Mouse (Mus musculus): ENCODE data around the gene 6430628N08Rik. TPM values are rescaled to one million over a fixed set of nuclear protein-coding genes. Genes with fewer than 3 reads are reported as not detected.

The 6430628N08Rik gene
- polyA plus RNA-seq (2014; fragmentation: Nextera tagmentation; extraction: Ambion mirVana) = 2.0 TPM in 1 of 2 replicates, not detected in the other

GRCm38 (mm10) chr4:115890553-115890952 is at the start of gene 6430628N08Rik:
Gene 6430628N08Rik (plus strand): TSS chr4:115890665.
- peak within 1 kb of the TSS; percentile 43; the same call in 1 of the 2 replicates for H3K4me2 ChIP-seq (ENCODE audit: low read depth, low read length)
- H3K36me3 ChIP-seq (ENCODE audit: control insufficient read depth, insufficient read depth, low read length) = no peaks in the 10 kb centered on the region
- H3K4me3 ChIP-seq (ENCODE audit: low read depth, low read length) = peak within 1 kb of the TSS; percentile 16
- no peaks in the 10 kb centered on the region for H3K9me3 ChIP-seq (ENCODE audit: control insufficient read depth, low read length)
- peak within 1 kb of the TSS; percentile 32; the same call in 1 of the 2 replicates for H3K9ac ChIP-seq (replicated peaks; ENCODE audit: low read depth, low read length)
- peak; percentile 47 for ATAC-seq (ENCODE audit: low read depth)
- no peak within 1 kb of the TSS for H3K27ac ChIP-seq (ENCODE audit: low read depth, low read length)
- H3K4me1 ChIP-seq (ENCODE audit: control insufficient read depth, insufficient read depth, low read length) = no peaks in the 10 kb centered on the region
- peaks cover 11% of the 10 kb centered on the region for H3K27me3 ChIP-seq (ENCODE audit: control insufficient read depth, insufficient read depth, low read length)
- WGBS = 1% methylated on average over 20 of the region's 31 CpGs

GRCm38 (mm10) chr4:115840842-115841241 is 49.6 kb upstream of the 6430628N08Rik start:
- Histone ChIP-seq H3K9me3 (ENCODE audit: control insufficient read depth, low read length) (no peaks in the 10 kb centered on the region), H3K27me3 (ENCODE audit: control insufficient read depth, insufficient read depth, low read length) (no peaks in the 10 kb centered on the region), H3K4me2 (ENCODE audit: low read depth, low read length) (no peak overlapping the region), H3K36me3 (ENCODE audit: control insufficient read depth, insufficient read depth, low read length) (no peaks in the 10 kb centered on the region), H3K27ac (ENCODE audit: low read depth, low read length) (no peak overlapping the region), H3K4me3 (ENCODE audit: low read depth, low read length) (no peak overlapping the region), H3K4me1 (ENCODE audit: control insufficient read depth, insufficient read depth, low read length) (peaks cover 5% of the 10 kb centered on the region; the same call in 1 of the 2 replicates), H3K9ac (replicated peaks; ENCODE audit: low read depth, low read length) (no peak overlapping the region)
- no peak for ATAC-seq (ENCODE audit: low read depth)
- 92% methylated on average over 4 of the region's 4 CpGs for WGBS

- Histone ChIP-seq H3K27me3 (ENCODE audit: control insufficient read depth, insufficient read depth, low read length) (no peaks in the 10 kb centered on the region), H3K9ac (replicated peaks; ENCODE audit: low read depth, low read length) (no peak overlapping the region), H3K4me3 (ENCODE audit: low read depth, low read length) (no peak overlapping the region), H3K27ac (ENCODE audit: low read depth, low read length) (no peak overlapping the region), H3K36me3 (ENCODE audit: control insufficient read depth, insufficient read depth, low read length) (peaks cover 3% of the 10 kb centered on the region; the same call in 1 of the 2 replicates), H3K4me1 (ENCODE audit: control insufficient read depth, insufficient read depth, low read length) (no peaks in the 10 kb centered on the region), H3K4me2 (ENCODE audit: low read depth, low read length) (no peak overlapping the region), H3K9me3 (ENCODE audit: control insufficient read depth, low read length) (no peaks in the 10 kb centered on the region)
- WGBS = 56% methylated on average over 2 of the region's 2 CpGs
- ATAC-seq (ENCODE audit: low read depth) = no peak
Observed at GRCm38 (mm10) chr4:115846656-115847055, 43.8 kb upstream of the 6430628N08Rik start.

- peaks cover 3% of the 10 kb centered on the region; the same call in 1 of the 2 replicates for H3K36me3 ChIP-seq (ENCODE audit: control insufficient read depth, insufficient read depth, low read length)
- no peak overlapping the region for H3K4me2 ChIP-seq (ENCODE audit: low read depth, low read length)
- ATAC-seq (ENCODE audit: low read depth) = no peak
- no peak overlapping the region for H3K4me3 ChIP-seq (ENCODE audit: low read depth, low read length)
- 70% methylated on average over 5 of the region's 5 CpGs for WGBS
- H3K9ac ChIP-seq (replicated peaks; ENCODE audit: low read depth, low read length) = no peak overlapping the region
- H3K9me3 ChIP-seq (ENCODE audit: control insufficient read depth, low read length) = no peaks in the 10 kb centered on the region
- H3K27me3 ChIP-seq (ENCODE audit: control insufficient read depth, insufficient read depth, low read length) = no peaks in the 10 kb centered on the region
- H3K4me1 ChIP-seq (ENCODE audit: control insufficient read depth, insufficient read depth, low read length) = no peaks in the 10 kb centered on the region
- H3K27ac ChIP-seq (ENCODE audit: low read depth, low read length) = no peak overlapping the region
Observed at GRCm38 (mm10) chr4:115847377-115847776, 43.1 kb upstream of the 6430628N08Rik start.

GRCm38 (mm10) chr4:115848083-115848482 is 42.4 kb upstream of the 6430628N08Rik start:
- no peaks in the 10 kb centered on the region for H3K9me3 ChIP-seq (ENCODE audit: control insufficient read depth, low read length)
- no peaks in the 10 kb centered on the region for H3K27me3 ChIP-seq (ENCODE audit: control insufficient read depth, insufficient read depth, low read length)
- H3K27ac ChIP-seq (ENCODE audit: low read depth, low read length) = no peak overlapping the region
- no peak overlapping the region for H3K4me3 ChIP-seq (ENCODE audit: low read depth, low read length)
- ATAC-seq (ENCODE audit: low read depth) = no peak
- no peak overlapping the region for H3K4me2 ChIP-seq (ENCODE audit: low read depth, low read length)
- H3K36me3 ChIP-seq (ENCODE audit: control insufficient read depth, insufficient read depth, low read length) = peaks cover 3% of the 10 kb centered on the region; the same call in 1 of the 2 replicates
- no peak overlapping the region for H3K9ac ChIP-seq (replicated peaks; ENCODE audit: low read depth, low read length)
- no peaks in the 10 kb centered on the region for H3K4me1 ChIP-seq (ENCODE audit: control insufficient read depth, insufficient read depth, low read length)
- 100% methylated on average over 1 of the region's 1 CpGs for WGBS

- H3K4me1 ChIP-seq (ENCODE audit: control insufficient read depth, insufficient read depth, low read length) = no peaks in the 10 kb centered on the region
- H3K27me3 ChIP-seq (ENCODE audit: control insufficient read depth, insufficient read depth, low read length) = no peaks in the 10 kb centered on the region
- H3K9me3 ChIP-seq (ENCODE audit: control insufficient read depth, low read length) = no peaks in the 10 kb centered on the region
- peaks cover 3% of the 10 kb centered on the region; the same call in 1 of the 2 replicates for H3K36me3 ChIP-seq (ENCODE audit: control insufficient read depth, insufficient read depth, low read length)
- WGBS = 66% methylated on average over 8 of the region's 8 CpGs
- no peak for ATAC-seq (ENCODE audit: low read depth)
- H3K27ac ChIP-seq (ENCODE audit: low read depth, low read length) = no peak overlapping the region
- no peak overlapping the region for H3K4me2 ChIP-seq (ENCODE audit: low read depth, low read length)
- no peak overlapping the region for H3K4me3 ChIP-seq (ENCODE audit: low read depth, low read length)
- H3K9ac ChIP-seq (replicated peaks; ENCODE audit: low read depth, low read length) = no peak overlapping the region
Observed at GRCm38 (mm10) chr4:115848990-115849677, 41.3 kb upstream of the 6430628N08Rik start.

GRCm38 (mm10) chr4:115850111-115850510 is 40.4 kb upstream of the 6430628N08Rik start:
- WGBS = 85% methylated on average over 2 of the region's 2 CpGs

GRCm38 (mm10) chr4:115850631-115851030 is 39.8 kb upstream of the 6430628N08Rik start:
- Histone ChIP-seq H3K36me3 (ENCODE audit: control insufficient read depth, insufficient read depth, low read length) (peaks cover 3% of the 10 kb centered on the region; the same call in 1 of the 2 replicates), H3K4me1 (ENCODE audit: control insufficient read depth, insufficient read depth, low read length) (peaks cover 7% of the 10 kb centered on the region; the same call in 1 of the 2 replicates)

More at GRCm38 (mm10) chr4:115850111-115850510, 40.4 kb upstream of the 6430628N08Rik start:
- Histone ChIP-seq H3K27me3 (ENCODE audit: control insufficient read depth, insufficient read depth, low read length) (no peaks in the 10 kb centered on the region), H3K36me3 (ENCODE audit: control insufficient read depth, insufficient read depth, low read length) (peaks cover 3% of the 10 kb centered on the region; the same call in 1 of the 2 replicates), H3K9me3 (ENCODE audit: control insufficient read depth, low read length) (no peaks in the 10 kb centered on the region), H3K4me3 (ENCODE audit: low read depth, low read length) (no peak overlapping the region), H3K27ac (ENCODE audit: low read depth, low read length) (no peak overlapping the region), H3K4me1 (ENCODE audit: control insufficient read depth, insufficient read depth, low read length) (peaks cover 3% of the 10 kb centered on the region; the same call in 1 of the 2 replicates), H3K9ac (replicated peaks; ENCODE audit: low read depth, low read length) (no peak overlapping the region), H3K4me2 (ENCODE audit: low read depth, low read length) (no peak overlapping the region)
- ATAC-seq (ENCODE audit: low read depth) = no peak

GRCm38 (mm10) chr4:115851569-115851968 is 38.9 kb upstream of the 6430628N08Rik start:
- peaks cover 12% of the 10 kb centered on the region; the same call in 1 of the 2 replicates for H3K4me1 ChIP-seq (ENCODE audit: control insufficient read depth, insufficient read depth, low read length)
- no peak overlapping the region for H3K4me3 ChIP-seq (ENCODE audit: low read depth, low read length)
- peaks cover 3% of the 10 kb centered on the region; the same call in 1 of the 2 replicates for H3K36me3 ChIP-seq (ENCODE audit: control insufficient read depth, insufficient read depth, low read length)
- WGBS = 90% methylated on average over 6 of the region's 6 CpGs
- ATAC-seq (ENCODE audit: low read depth) = no peak
- H3K9ac ChIP-seq (replicated peaks; ENCODE audit: low read depth, low read length) = no peak overlapping the region
- H3K4me2 ChIP-seq (ENCODE audit: low read depth, low read length) = no peak overlapping the region
- no peaks in the 10 kb centered on the region for H3K9me3 ChIP-seq (ENCODE audit: control insufficient read depth, low read length)
- H3K27ac ChIP-seq (ENCODE audit: low read depth, low read length) = no peak overlapping the region
- H3K27me3 ChIP-seq (ENCODE audit: control insufficient read depth, insufficient read depth, low read length) = no peaks in the 10 kb centered on the region

More at GRCm38 (mm10) chr4:115850631-115851030, 39.8 kb upstream of the 6430628N08Rik start:
- no peak overlapping the region for H3K27ac ChIP-seq (ENCODE audit: low read depth, low read length)
- H3K9me3 ChIP-seq (ENCODE audit: control insufficient read depth, low read length) = no peaks in the 10 kb centered on the region
- H3K4me2 ChIP-seq (ENCODE audit: low read depth, low read length) = no peak overlapping the region
- no peak overlapping the region for H3K9ac ChIP-seq (replicated peaks; ENCODE audit: low read depth, low read length)
- ATAC-seq (ENCODE audit: low read depth) = no peak
- no peaks in the 10 kb centered on the region for H3K27me3 ChIP-seq (ENCODE audit: control insufficient read depth, insufficient read depth, low read length)
- H3K4me3 ChIP-seq (ENCODE audit: low read depth, low read length) = no peak overlapping the region
- WGBS = 54% methylated on average over 2 of the region's 2 CpGs

Measured in neural tube, embryonic 14.5 days (tissue).